Mouse (Mus musculus): ENCODE data around the gene Basp1. TPM values are rescaled to one million over a fixed set of nuclear protein-coding genes. Genes with fewer than 3 reads are reported as not detected.

The Basp1 gene
- polyA plus RNA-seq (2021; fragmentation: Nextera tagmentation) = 41.7 and 48.5 TPM in 2 replicates
- long read RNA-seq, experiment 1, partial matches to known transcripts = 2 of 51 reads
- long read RNA-seq, experiment 1, other reads (novel, unspliced or antisense) = 48 of 51 reads
- long read RNA-seq, experiment 2, partial matches to known transcripts = 0 of 4 reads
- long read RNA-seq, experiment 2, other reads (novel, unspliced or antisense) = 2 of 4 reads

GRCm38 (mm10) chr15:25413378-25413901 is at the start of gene Basp1:
Basp1 (minus strand) TSS chr15:25413764.

Other genes with a start within 250 kb of the Basp1 start
- gene Myo10, start 208.8 kb upstream of the Basp1 start, polyA plus RNA-seq (2021; fragmentation: Nextera tagmentation) = 27.5 and 28.0 TPM in 2 replicates

All from layer of hippocampus, adult 6 months (tissue).